Mouse (Mus musculus) hindbrain, embryonic 16.5 days (tissue): ENCODE data around the gene Tsx. TPM values are rescaled to one million over a fixed set of nuclear protein-coding genes. Genes with fewer than 3 reads are reported as not detected.

Experiments
- ATAC-seq: fragments of 200-750 bp; cut with Nextera tagmentation; 2 replicates; pipeline ENCODE4 v1.8.0; 2017; ENCODE audit warnings: moderate TSS enrichment, moderate library complexity
- H3K27ac ChIP-seq: fragments of 300-500 bp; sonication (generic); 2 replicates; pipeline ENCODE4 v1.5.1; 2014; ENCODE audit warnings: low read depth, mild to moderate bottlenecking, control low read depth, low read length, moderate library complexity
- H3K27me3 ChIP-seq: fragments of 300-500 bp; sonication (generic); replicated peaks from 2 replicates; pipeline ENCODE4 v1.6.1; 2014; ENCODE audit warnings: low read length; ENCODE audit not compliant: control insufficient read depth, insufficient read depth
- H3K36me3 ChIP-seq: fragments of 300-500 bp; sonication (generic); 2 replicates; pipeline ENCODE4 v1.6.1; 2014; ENCODE audit warnings: mild to moderate bottlenecking, low read length, moderate library complexity, mixed read lengths; ENCODE audit not compliant: control insufficient read depth, insufficient read depth
- H3K4me1 ChIP-seq: fragments of 300-500 bp; sonication (generic); 2 replicates; pipeline ENCODE4 v1.6.1; 2014; ENCODE audit warnings: low read depth, low read length; ENCODE audit not compliant: control insufficient read depth, insufficient read depth
- H3K4me2 ChIP-seq: fragments of 300-500 bp; sonication (generic); 2 replicates; pipeline ENCODE4 v1.6.1; 2014; ENCODE audit warnings: mild to moderate bottlenecking, low read length, control low read depth, moderate library complexity
- H3K4me3 ChIP-seq: fragments of 300-500 bp; sonication (generic); 2 replicates; pipeline ENCODE4 v1.5.1; 2014; ENCODE audit warnings: mild to moderate bottlenecking, low read length, control low read depth, moderate library complexity
- H3K9ac ChIP-seq: fragments of 300-500 bp; sonication (generic); 2 replicates; pipeline ENCODE4 v1.6.1; 2014; ENCODE audit warnings: low read depth, mild to moderate bottlenecking, control low read depth, low read length, moderate library complexity
- H3K9me3 ChIP-seq: fragments of 300-500 bp; sonication (generic); 2 replicates; pipeline ENCODE4 v1.6.1; 2014; ENCODE audit warnings: mild to moderate bottlenecking, low read length, moderate library complexity; ENCODE audit not compliant: control insufficient read depth
- WGBS: fragments of 180-500 bp; shearing (Covaris S2); extraction: QIAGEN DNeasy Blood & Tissue Kit; methylation state at CpG from one replicate; pipeline ENCODE4 v1.1.7; 2014; 5-methylcytosine and 5-hydroxymethylcytosine counted together
- polyA plus RNA-seq: library from polyadenylated mRNA; unstranded; fragments of >200 nt; fragmentation: Nextera tagmentation; extraction: Ambion mirVana; gene quantifications from 2 replicates; pipeline ENCODE4 v1.2.1, GENCODE M21; 2015

Tsx gene
- 0.20 TPM in 2 replicates for polyA plus RNA-seq

- H3K4me1 ChIP-seq = no peaks in the 10 kb centered on the region
- no peak within 1 kb of the TSS for H3K9ac ChIP-seq
- H3K4me3 ChIP-seq = no peak within 1 kb of the TSS
- H3K27ac ChIP-seq = no peak within 1 kb of the TSS
- no peak for ATAC-seq
- 78% methylated on average over 5 of the region's 5 CpGs for WGBS
- no peaks in the 10 kb centered on the region for H3K36me3 ChIP-seq
- H3K4me2 ChIP-seq = no peak within 1 kb of the TSS
- no peaks in the 10 kb centered on the region for H3K9me3 ChIP-seq
- peaks cover 15% of the 10 kb centered on the region for H3K27me3 ChIP-seq
Measured at GRCm38 (mm10) chrX:103414167-103414566, at the start of gene Tsx. Gene Tsx, plus strand, starts transcription at chrX:103414467.

GRCm38 (mm10) chrX:103366201-103366600 lies 48.1 kb upstream of the Tsx start:
- H3K4me2 ChIP-seq = no peak overlapping the region
- WGBS = 28% methylated on average over 5 of the region's 5 CpGs
- H3K4me1 ChIP-seq = no peaks in the 10 kb centered on the region
- no peaks in the 10 kb centered on the region for H3K36me3 ChIP-seq
- no peak overlapping the region for H3K9ac ChIP-seq
- H3K4me3 ChIP-seq = no peak overlapping the region
- peaks cover 3% of the 10 kb centered on the region; the same call in 1 of the 2 replicates for H3K27me3 ChIP-seq
- ATAC-seq = peak; percentile 68
- no peaks in the 10 kb centered on the region for H3K9me3 ChIP-seq
- no peak overlapping the region for H3K27ac ChIP-seq

- no peaks in the 10 kb centered on the region for H3K4me1 ChIP-seq
- H3K27me3 ChIP-seq = peaks cover 3% of the 10 kb centered on the region; the same call in 1 of the 2 replicates
- H3K9me3 ChIP-seq = no peaks in the 10 kb centered on the region
- no peak overlapping the region for H3K9ac ChIP-seq
- H3K4me3 ChIP-seq = no peak overlapping the region
- no peak overlapping the region for H3K4me2 ChIP-seq
- no peaks in the 10 kb centered on the region for H3K36me3 ChIP-seq
- 42% methylated on average over 3 of the region's 3 CpGs for WGBS
- H3K27ac ChIP-seq = no peak overlapping the region
- ATAC-seq = no peak
Measured at GRCm38 (mm10) chrX:103368650-103369049, 45.6 kb upstream of the Tsx start.

- H3K4me2 ChIP-seq = no peak overlapping the region
- H3K27me3 ChIP-seq = peaks cover 6% of the 10 kb centered on the region
- no peak overlapping the region for H3K4me3 ChIP-seq
- 71% methylated on average over 2 of the region's 2 CpGs for WGBS
- no peaks in the 10 kb centered on the region for H3K36me3 ChIP-seq
- no peaks in the 10 kb centered on the region for H3K9me3 ChIP-seq
- H3K9ac ChIP-seq = no peak overlapping the region
- ATAC-seq = no peak
- no peak overlapping the region for H3K27ac ChIP-seq
- H3K4me1 ChIP-seq = no peaks in the 10 kb centered on the region
Measured at GRCm38 (mm10) chrX:103371221-103371620, 43.0 kb upstream of the Tsx start.

GRCm38 (mm10) chrX:103371627-103372026 lies 42.6 kb upstream of the Tsx start:
- H3K27me3 ChIP-seq = peaks cover 6% of the 10 kb centered on the region
- no peaks in the 10 kb centered on the region for H3K9me3 ChIP-seq
- 38% methylated on average over 2 of the region's 2 CpGs for WGBS

GRCm38 (mm10) chrX:103374250-103374649 lies 40.0 kb upstream of the Tsx start:
- Histone ChIP-seq H3K9me3 (no peaks in the 10 kb centered on the region), H3K27ac (no peak overlapping the region), H3K4me3 (no peak overlapping the region), H3K4me2 (no peak overlapping the region), H3K36me3 (no peaks in the 10 kb centered on the region), H3K4me1 (no peaks in the 10 kb centered on the region), H3K27me3 (peaks cover 6% of the 10 kb centered on the region), H3K9ac (no peak overlapping the region)
- WGBS = 60% methylated on average over 5 of the region's 5 CpGs
- ATAC-seq = no peak

More at GRCm38 (mm10) chrX:103371627-103372026, 42.6 kb upstream of the Tsx start:
- Histone ChIP-seq H3K36me3 (no peaks in the 10 kb centered on the region), H3K4me3 (no peak overlapping the region), H3K4me1 (no peaks in the 10 kb centered on the region), H3K4me2 (no peak overlapping the region), H3K9ac (no peak overlapping the region), H3K27ac (no peak overlapping the region)
- no peak for ATAC-seq

GRCm38 (mm10) chrX:103384528-103384927 lies 29.7 kb upstream of the Tsx start:
- no peaks in the 10 kb centered on the region for H3K9me3 ChIP-seq
- H3K4me2 ChIP-seq = no peak overlapping the region
- no peak overlapping the region for H3K9ac ChIP-seq
- no peaks in the 10 kb centered on the region for H3K36me3 ChIP-seq
- H3K4me3 ChIP-seq = no peak overlapping the region
- no peak overlapping the region for H3K27ac ChIP-seq
- 79% methylated on average over 3 of the region's 3 CpGs for WGBS
- H3K27me3 ChIP-seq = peaks cover 7% of the 10 kb centered on the region
- no peaks in the 10 kb centered on the region for H3K4me1 ChIP-seq
- no peak for ATAC-seq

GRCm38 (mm10) chrX:103388131-103388530 lies 26.1 kb upstream of the Tsx start:
- no peak overlapping the region for H3K4me2 ChIP-seq
- H3K9me3 ChIP-seq = no peaks in the 10 kb centered on the region
- no peak for ATAC-seq
- H3K9ac ChIP-seq = no peak overlapping the region
- H3K4me3 ChIP-seq = no peak overlapping the region
- H3K27ac ChIP-seq = no peak overlapping the region
- no peaks in the 10 kb centered on the region for H3K4me1 ChIP-seq
- H3K27me3 ChIP-seq = peaks cover 5% of the 10 kb centered on the region; the same call in 1 of the 2 replicates
- 82% methylated on average over 3 of the region's 3 CpGs for WGBS
- no peaks in the 10 kb centered on the region for H3K36me3 ChIP-seq

GRCm38 (mm10) chrX:103393841-103394240 lies 20.4 kb upstream of the Tsx start:
- Histone ChIP-seq H3K4me3 (no peak overlapping the region), H3K9me3 (no peaks in the 10 kb centered on the region), H3K27me3 (peaks cover 4% of the 10 kb centered on the region), H3K27ac (no peak overlapping the region), H3K4me2 (no peak overlapping the region), H3K36me3 (no peaks in the 10 kb centered on the region), H3K9ac (no peak overlapping the region), H3K4me1 (no peaks in the 10 kb centered on the region)
- no peak for ATAC-seq
- WGBS = 77% methylated on average over 1 of the region's 1 CpGs

GRCm38 (mm10) chrX:103405021-103405420 lies 9.2 kb upstream of the Tsx start:
- ATAC-seq = no peak
- Histone ChIP-seq H3K9ac (no peak overlapping the region), H3K4me1 (no peaks in the 10 kb centered on the region), H3K27ac (no peak overlapping the region), H3K9me3 (no peaks in the 10 kb centered on the region), H3K4me3 (no peak overlapping the region), H3K27me3 (peaks cover 13% of the 10 kb centered on the region), H3K4me2 (no peak overlapping the region), H3K36me3 (no peaks in the 10 kb centered on the region)
- WGBS = 51% methylated on average over 7 of the region's 13 CpGs
